Mouse (Mus musculus) adrenal gland, postnatal 25 days (tissue): Measurements from ENCODE around the gene Pgf. TPM values are rescaled to one million over a fixed set of nuclear protein-coding genes. Genes with fewer than 3 reads are reported as not detected.
"Not testable (repeated sequence)": the region's sequence is repeated elsewhere in the genome, so short reads cannot be mapped to it uniquely, and the experiment has no call there.

Experiments used
- DNase-seq: peaks from one replicate; pipeline ENCODE4 v3.0.0; 2021; ENCODE audit warnings: mixed read lengths
- total RNA-seq: library from RNA; stranded (reverse); gene quantifications from 2 replicates; pipeline ENCODE4 v1.2.3, GENCODE M21; 2021

Gene Pgf
- total RNA-seq, 1 experiment from 2014 or later: 1.4 TPM

DNA sequence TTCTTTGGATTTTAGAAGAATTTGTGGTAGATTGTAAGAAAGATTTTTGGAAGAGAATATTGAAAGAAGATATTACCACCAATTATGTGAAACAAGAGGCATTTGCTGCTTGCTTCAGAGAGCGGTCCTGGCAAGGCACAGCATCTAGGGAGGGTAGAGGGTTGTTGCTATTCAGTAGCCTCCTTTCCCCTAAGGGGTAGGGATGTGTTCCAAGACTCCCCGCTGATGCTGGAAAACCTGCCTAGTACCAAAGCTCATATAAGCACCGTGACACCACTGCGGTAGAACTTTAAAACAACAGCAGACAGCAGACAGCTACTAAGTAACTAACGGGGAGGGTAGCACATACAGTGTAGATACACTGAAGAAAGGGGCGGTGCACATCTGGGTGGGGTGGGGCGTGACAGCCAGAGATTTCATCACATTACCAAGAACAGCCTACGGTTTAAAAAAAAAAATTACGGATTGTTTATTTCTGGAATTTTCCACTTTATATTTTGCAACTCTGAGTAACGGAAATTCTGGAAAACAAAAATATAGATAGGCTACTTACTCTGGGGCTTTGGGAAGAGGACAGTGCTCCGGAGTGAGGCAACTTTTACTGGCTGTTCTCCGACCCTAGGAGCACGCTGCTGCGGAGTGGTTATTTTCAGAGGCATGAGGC is 19.7 kb downstream of the Pgf start:
- no peak for DNase-seq

GRCm38 (mm10) chr12:85156324-85156723 is 21.3 kb downstream of the Pgf start:
- DNase-seq: no peak

DNA sequence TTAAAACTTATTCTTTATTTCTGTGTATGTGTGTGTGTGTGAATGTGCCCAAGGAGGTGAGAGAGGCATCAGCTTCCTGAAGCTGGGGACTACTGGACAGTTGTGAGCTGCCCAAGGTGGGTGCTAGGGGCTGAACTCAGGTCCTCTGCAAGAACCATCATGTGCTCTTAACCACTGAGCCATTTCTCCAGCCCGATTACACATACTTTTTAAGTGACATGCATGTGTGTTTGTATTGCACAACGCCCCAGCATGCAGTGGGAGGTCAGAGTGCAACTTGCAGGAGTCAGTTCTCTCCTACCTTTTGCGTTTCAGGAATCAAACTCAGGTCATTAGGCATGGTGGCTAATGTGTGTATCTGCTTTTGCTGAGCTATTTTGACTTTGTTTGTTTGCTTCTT is 24.6 kb downstream of the Pgf start:
- no peak for DNase-seq

GRCm38 (mm10) chr12:85151002-85151774 is 26.4 kb downstream of the Pgf start, which contains the start of gene Rps6kl1:
Gene Rps6kl1, minus strand, starts transcription at chr12:85151264.
- DNase-seq: peak; percentile 44

- DNase-seq: no peak
Observed at GRCm38 (mm10) chr12:85150321-85151001, 27.1 kb downstream of the Pgf start.

GRCm38 (mm10) chr12:85146881-85147280 is 30.7 kb downstream of the Pgf start:
- DNase-seq: no peak

- no peak for DNase-seq
Observed at GRCm38 (mm10) chr12:85146355-85146754, 31.2 kb downstream of the Pgf start.

- DNase-seq: no peak
Observed at GRCm38 (mm10) chr12:85145630-85146029, 32.0 kb downstream of the Pgf start.

DNA sequence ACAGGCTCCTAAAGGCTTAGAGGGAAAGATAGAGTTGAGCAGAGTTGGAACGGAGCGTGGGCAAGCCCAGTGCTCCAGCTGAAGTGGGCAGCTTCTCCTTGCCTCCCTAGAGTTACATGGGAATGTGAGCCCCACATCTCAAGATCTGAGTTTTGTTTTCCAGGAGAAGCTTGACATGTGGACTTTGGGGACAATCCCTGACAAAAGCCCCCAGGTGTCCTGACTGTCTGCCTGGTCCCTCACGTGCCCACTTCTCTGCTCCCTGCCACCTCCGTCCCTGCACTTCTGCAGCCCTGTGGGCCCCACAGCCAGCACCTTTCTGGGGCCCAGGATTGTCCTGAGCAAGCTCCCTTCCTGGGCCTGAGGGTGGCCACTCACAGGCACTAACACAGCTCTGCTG is 32.8 kb downstream of the Pgf start:
- DNase-seq: no peak

DNA sequence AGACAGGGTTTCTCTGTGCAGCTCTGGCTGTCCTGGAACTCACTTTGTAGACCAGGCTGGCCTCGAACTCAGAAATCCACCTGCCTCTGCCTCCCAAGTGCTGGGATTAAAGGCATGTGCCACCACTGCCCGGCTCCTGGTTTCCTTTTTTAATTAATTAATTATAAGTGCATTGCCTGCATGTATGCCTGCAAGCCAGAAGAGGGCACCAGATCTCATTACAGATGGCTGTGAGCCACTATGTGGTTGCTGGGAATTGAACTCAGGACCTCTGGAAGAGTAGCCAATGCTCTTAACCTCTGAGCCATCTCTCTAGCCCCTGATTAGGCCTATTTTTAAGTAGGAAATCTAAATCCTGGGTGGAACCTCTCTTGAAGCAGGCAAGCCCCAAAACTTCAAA is 33.3 kb downstream of the Pgf start:
- DNase-seq: not testable (repeated sequence)

DNA sequence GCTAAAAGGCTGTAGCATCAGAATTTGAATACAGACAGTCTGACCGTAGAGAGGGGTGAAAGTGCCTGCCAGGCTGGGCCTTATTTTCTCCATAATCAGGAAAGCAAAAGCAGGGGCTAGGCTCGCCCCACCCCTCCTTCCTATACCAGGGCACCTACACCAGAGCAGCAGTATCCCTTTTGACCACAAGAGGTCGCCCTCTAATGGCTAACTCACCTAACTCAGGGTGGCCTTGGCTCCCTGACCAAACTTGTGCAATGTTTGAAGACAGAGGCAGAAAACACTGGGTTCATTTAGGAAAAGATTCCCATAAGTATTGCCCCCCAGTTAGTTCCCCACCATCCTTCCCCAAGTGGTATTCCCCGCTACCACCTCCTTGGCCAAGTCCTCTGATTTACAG is 34.8 kb downstream of the Pgf start:
- DNase-seq: peak; percentile 79

- DNase-seq: no peak
Observed at GRCm38 (mm10) chr12:85141096-85141495, 36.5 kb downstream of the Pgf start.

DNA sequence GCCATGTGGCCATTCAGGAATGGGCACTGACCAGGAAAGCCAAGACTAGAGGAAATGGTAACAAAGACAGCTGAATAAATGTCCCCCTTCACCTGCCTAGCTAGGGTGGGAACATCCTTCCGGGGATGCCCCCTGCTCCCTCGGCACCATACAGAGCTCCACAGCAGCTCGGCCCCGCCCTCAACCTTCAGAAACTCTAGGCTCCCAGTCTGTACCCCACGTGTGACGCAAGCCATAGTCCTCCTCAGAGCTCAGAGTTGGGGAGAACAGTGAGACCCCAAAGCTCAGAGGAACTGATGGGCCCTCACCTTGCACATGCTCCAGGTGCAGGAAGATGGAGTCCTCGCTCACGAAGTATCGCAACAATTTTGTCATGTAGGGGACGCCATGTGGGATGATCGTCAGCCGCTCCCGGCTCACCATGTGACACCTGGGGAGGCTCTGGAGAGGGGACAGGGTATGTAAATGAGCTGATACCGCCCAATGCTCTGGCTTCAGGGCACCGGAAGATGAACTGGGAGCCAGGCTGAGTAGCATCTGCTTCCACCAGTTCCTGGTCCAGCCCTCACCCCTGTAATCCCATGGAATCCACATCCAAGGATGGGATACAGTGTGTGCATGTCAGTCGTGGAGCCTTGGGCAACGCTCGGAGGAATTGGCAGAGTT is 37.4 kb downstream of the Pgf start:
- DNase-seq: no peak

DNA sequence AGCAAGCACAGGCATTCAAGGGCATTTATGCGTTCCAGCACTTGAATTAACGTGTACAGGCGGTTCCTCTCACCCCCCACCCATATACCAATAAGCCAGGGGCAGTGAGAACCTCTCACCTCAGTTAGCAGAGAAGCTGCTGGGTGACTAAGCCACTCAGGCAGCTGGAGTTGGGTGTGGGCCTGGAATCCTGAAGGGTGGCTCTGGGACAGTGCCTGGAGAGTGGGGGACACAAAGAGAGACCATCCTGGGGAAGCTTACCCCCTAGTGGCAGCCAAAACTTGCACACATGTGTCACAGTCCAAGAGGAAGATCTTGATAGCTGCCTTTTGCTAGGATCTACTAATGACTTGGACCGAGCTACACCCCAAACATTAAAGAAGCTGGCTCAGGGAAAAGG is 41.0 kb downstream of the Pgf start:
- no peak for DNase-seq

- DNase-seq: no peak
Observed at GRCm38 (mm10) chr12:85135513-85136470, 41.8 kb downstream of the Pgf start.

GRCm38 (mm10) chr12:85134043-85134794 is 43.4 kb downstream of the Pgf start:
- DNase-seq: no peak

DNA sequence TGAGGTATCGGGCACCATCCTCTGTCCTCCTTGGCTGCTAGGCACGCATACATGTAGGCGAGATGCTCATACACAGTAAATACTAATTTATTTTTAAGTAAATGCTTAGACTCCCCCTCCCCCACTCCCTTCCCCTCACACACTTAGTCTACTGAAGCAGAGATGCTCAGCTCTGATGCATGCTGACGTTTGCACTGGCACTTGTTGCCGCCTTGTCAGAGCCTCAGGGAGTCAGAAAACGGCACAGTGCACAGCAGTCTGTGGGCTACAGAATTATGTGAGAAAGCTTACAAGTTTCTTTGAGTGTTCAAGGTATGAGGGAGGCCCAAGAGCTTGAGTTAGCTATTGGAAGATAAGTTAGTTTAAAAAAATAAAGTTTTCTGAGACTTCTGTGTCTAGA is 46.2 kb downstream of the Pgf start:
- no peak for DNase-seq

DNA sequence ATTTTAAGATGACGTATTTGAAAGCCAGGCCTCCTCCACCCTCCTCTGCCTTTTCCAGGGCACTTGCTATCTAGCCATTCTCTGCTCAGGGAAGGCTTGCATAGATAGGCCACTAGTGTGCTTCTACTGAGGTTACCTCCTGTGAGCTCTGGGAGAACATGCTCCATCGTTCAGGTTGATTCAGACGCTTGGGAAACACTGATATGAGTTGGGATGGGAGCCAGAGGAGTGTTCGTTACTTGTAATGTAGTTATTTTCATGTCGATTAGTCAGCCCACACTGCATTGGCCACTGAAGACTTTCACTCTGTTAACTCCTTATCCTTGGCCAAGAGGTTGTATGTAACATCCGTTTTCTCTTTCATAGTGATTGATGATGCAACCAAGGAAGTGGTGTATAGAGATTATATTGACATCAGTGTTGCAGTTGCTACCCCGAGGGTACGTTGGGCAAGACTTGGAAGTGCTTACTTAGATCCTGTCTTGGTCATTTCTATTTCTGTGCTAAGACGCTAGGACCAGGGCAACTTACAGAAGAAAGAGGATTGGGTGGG is 48.1 kb downstream of the Pgf start:
- DNase-seq: no peak

DNA sequence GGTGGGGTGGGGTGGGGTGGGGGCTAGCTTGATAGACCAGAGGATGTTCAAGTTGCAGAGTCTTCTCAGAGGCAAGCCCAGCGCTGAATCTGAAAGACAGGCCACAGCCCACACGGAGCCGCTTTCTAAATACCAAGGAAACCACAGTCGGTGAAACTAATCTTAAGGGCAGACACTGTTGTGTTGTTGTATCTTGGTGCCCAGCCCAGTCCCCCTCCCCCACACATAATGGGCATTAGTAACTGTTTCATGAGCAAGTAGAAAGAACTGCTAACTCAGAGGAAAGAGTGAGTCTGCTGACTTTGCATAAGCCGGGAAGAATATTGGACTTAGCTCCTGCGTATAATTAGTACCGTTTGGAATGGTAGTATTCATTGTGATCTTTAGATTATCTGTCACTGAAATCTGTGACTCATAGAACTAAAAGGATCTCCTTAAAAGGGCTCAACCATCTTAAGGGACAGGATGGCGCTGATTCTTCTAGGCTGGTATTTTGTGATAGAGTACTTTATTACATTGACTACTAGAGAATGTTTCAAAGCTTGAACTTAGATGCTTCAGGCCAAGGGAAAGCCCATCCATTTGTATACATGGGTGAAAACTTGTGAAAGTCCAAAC is 50.5 kb downstream of the Pgf start:
- no peak for DNase-seq

GRCm38 (mm10) chr12:85124751-85125150 is 52.8 kb downstream of the Pgf start:
- no peak for DNase-seq
